Mouse (Mus musculus) neural tube, embryonic 10.5 days (tissue): Measurements from ENCODE around the gene Otulinl.
A peak's percentile ranks its signal among the peaks of the same experiment; 100 is the strongest.
"Not testable (repeated sequence)": the region's sequence is repeated elsewhere in the genome, so short reads cannot be mapped to it uniquely, and the experiment has no call there.

ENCODE experiments used
- DNase-seq: peaks from one replicate; pipeline ENCODE4 v3.0.0-alpha.2; 2017; ENCODE audit warnings: low spot score; ENCODE audit errors: extremely low spot score

Otulinl gene

GRCm38 (mm10) chr15:27681419-27682187, at the start of gene Otulinl:
Gene Otulinl (minus strand): TSS chr15:27681579.
- DNase-seq, result peak; percentile 90

- DNase-seq, result no peak
Measured at GRCm38 (mm10) chr15:27726228-27726627, 44.8 kb upstream of the Otulinl start.

DNA sequence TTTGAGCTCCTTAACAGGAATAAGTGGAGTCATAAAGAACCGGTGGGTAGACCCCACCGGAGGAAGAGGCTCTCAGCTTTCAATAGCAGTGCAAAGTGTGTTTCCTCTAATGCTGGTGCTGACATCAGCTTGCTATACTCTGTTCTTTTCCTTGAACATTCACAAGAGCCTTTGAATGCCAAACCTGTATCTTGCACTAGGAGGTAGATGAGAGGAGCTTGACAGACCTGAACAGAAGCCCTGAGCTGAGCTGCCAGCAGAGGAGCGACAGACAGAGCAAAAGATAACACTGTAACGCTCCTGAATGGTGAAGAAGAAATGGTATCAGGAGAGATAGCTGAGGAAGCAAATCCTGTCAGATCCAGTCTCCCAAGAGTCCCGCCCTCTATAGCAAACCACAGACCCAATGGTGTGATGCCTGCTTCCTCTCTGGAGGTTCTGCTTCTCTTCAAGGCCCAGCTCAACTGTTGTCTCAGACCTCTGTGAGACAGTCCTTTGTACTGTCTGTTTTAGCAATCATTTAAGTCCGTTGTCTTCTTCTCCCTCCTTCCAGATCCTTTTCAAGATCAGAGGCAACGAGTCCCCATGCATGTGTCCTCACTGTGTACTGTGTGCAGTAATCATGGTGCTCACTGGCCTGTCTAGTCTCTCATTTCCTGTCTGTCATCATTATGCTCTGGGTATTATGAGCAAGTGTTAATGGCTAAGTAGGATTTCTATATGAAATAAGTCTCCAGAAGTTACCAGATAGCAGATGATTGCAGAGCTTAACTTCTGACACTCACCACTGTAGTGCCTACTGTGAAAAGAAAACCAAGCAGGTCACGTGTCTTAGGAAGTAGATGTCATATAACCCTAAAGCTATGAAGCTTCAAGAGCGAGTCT, 43.7 kb upstream of the Otulinl start:
- no peak for DNase-seq

GRCm38 (mm10) chr15:27724298-27724697, 42.9 kb upstream of the Otulinl start:
- DNase-seq, result no peak

GRCm38 (mm10) chr15:27723746-27724145, 42.4 kb upstream of the Otulinl start:
- no peak for DNase-seq

- not testable (repeated sequence) for DNase-seq
Measured at GRCm38 (mm10) chr15:27720297-27720696, 38.9 kb upstream of the Otulinl start.

GRCm38 (mm10) chr15:27718668-27719067, 37.3 kb upstream of the Otulinl start:
- DNase-seq, result no peak

- no peak for DNase-seq
Measured at GRCm38 (mm10) chr15:27715331-27715730, 34.0 kb upstream of the Otulinl start.

- no peak for DNase-seq
Measured at GRCm38 (mm10) chr15:27710698-27711097, 29.3 kb upstream of the Otulinl start.

- DNase-seq, result no peak
Measured at GRCm38 (mm10) chr15:27708968-27709612, 27.7 kb upstream of the Otulinl start.

GRCm38 (mm10) chr15:27708499-27708898, 27.1 kb upstream of the Otulinl start:
- DNase-seq, result no peak

DNA sequence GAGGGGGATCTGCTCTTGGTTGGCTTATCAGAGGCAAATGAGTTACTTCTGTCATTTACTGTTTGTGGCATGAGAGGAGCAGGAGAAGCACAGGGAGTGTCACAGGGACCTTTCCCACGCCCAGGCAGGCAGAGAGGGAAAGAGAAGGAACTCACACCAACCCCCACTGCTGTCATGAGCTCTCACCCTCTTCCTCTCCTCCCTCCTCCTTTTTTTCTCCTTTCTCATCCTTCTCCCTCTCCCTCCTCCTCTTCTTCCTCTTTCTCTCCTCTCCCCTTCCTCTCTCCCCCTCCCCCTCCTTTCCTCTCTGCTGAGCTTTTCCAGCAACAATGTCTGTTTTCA, 21.6 kb upstream of the Otulinl start:
- no peak for DNase-seq

DNA sequence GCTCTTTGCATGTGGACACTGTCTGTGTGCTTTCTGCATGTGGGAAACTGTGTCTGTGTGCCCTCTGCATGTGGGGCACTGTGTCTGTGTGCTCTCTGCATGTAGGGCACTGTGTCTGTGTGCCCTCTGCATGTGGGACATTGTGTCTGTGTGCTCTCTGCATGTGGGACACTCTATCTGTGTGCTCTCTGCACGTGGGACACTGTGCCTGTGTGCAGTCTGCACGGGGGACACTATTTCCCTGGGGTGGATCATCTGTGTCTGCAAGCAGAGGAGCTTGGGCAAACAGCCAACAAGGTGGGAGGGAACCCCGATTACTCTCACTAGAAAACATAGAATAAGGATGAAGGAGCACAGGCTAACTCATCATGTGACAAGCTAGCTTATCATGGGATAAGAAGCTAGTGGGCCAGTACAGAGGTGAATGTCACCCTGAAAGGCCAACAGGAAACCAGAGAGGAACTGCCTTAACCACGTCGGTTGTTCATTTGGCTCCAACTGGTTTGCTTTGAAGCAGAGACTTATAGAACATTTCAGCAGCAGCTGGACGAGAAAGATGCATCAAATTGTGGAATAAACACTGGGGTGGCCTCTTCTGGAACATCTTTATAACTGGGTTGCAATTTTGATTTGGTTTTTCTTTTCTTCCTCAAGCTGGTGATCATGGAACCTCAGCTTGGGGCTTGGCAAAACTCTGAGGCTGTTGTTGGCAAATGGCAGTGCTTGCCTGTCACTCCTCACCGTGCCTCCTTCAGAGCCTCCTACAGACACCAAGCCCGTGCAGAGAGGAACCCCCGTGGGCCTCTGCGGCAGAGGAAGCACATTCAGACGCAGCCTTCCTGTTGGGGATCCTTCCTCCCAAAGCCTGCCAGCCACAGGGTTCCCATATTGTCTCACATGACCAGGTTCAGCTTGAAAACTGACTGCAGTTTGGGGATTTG, 20.9 kb upstream of the Otulinl start:
- DNase-seq, result no peak

GRCm38 (mm10) chr15:27697632-27698031, 16.3 kb upstream of the Otulinl start:
- no peak for DNase-seq

DNA sequence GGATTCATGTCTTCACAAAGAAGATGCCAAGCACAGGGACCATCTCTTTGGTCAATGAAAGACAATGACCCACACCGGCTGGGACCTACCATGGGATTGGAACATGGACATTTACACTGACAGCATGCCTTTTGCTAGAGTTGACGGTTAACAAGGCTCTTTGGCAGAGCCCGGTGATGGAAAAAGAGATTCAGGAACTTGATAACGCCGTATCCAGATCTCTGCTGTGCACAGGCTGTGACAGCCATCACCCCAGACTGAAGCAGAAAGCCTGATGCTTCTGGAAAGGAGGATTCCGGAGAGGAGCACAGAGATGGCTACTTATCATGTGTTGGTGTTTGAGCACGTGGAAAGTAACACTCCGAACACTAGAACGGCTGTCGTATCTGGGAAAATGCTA, 11.9 kb upstream of the Otulinl start:
- no peak for DNase-seq

DNA sequence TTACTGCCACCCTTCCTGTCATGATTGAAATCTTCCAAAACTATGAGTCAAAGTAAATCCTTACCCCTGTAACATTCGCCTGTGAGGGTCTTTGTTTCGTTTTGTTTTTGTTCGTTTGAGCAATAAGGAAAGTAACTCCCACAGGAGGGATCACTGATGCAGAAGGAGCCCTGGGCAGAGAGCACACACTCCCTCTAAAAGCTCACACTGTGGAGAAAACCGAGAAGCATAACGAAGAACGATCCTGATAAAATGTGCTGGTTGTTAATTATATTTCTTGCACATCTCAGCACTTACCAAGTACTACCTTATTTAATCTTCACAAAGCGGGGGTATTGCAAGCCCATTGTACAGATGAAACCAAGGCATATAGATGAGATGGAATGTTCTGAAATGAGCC, 10.8 kb upstream of the Otulinl start:
- DNase-seq, result no peak

DNA sequence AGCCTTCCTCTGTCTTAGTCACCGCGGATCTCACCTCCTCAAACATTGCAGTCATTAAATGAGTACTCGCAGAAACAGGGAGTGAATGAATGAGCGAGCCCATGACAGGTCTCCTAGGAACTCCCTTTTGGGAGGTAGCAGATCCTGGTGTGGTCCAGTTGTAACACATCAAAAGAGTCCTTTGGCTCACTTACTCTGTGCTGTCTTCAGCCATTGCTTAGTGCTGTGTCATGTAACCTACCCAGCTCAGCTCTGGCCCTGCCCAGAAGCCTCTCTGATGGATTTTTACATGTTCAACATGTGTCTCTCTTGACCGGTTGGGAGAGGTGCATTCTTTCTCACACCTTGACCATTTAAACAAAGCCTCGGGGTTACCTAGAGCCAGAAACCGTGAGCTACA, 9.8 kb upstream of the Otulinl start:
- DNase-seq, result no peak

DNA sequence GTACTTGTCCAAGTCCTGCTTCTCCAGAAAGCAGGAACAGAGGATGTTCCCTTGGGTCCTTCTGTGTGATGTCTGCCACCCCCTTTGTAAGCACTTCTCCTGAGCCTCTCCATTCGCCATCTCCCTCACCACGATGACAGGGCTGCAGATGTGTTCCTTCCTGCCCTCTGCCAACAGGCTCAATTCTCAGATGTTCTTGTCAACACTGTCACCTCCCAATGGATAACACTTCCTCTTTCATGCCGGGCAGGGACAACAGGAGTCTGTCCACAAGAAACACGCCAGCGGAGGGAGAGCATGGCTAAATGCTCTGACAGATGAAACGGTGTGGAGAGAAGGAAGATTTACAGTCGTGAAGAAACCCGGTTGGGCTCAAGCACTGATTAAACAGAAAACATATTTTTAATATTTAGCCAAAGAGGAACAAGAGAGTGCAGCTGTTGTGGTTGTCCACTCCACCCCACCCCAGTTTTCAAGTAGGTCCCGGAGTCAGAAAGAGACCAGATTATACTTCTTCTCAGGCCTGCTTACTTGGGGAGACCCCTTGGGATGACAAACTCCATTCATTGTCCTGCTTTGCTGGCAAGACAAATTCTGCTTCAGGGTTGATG, 6.8 kb upstream of the Otulinl start:
- DNase-seq, result no peak

GRCm38 (mm10) chr15:27684813-27685212, 3.4 kb upstream of the Otulinl start:
- no peak for DNase-seq

DNA sequence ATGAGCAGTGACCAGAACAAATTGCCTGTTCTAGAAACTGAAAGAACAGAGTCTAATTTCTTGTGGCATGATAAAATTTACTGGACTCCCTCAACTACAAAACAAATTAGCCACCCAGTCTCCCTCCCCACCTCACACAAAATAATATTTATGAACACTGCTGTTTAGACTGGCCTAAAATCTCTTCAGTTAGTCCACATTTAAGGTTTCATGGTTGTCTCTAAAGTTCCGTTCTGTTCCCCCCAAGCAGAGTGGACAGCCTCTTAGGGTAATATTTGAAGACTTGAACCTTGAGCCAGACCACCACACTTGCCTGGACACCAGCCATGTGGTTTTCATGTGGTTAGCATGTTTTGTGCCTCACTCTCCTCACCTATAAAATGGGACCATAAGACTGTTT, 1.8 kb upstream of the Otulinl start:
- no peak for DNase-seq

GRCm38 (mm10) chr15:27682619-27683018, 1.2 kb upstream of the Otulinl start:
- peak; percentile 31 for DNase-seq
